Mouse (Mus musculus): ENCODE measurements around the gene Stk32b. TPM values are rescaled to one million over a fixed set of nuclear protein-coding genes. Genes with fewer than 3 reads are reported as not detected.

The Stk32b gene
- polyA plus RNA-seq, 1 experiment from 2014 or later = 36.5 TPM

GRCm38 (mm10) chr5:37720670-37721069 is 3.7 kb upstream of the Stk32b start:
- Histone ChIP-seq H3K4me1 (peaks cover 25% of the 10 kb centered on the region), H3K9me3 (replicated peaks) (no peaks in the 10 kb centered on the region), H3K4me2 (no peak overlapping the region), H3K36me3 (no peaks in the 10 kb centered on the region), H3K27me3 (replicated peaks) (peaks cover 13% of the 10 kb centered on the region), H3K4me3 (replicated peaks) (no peak overlapping the region), H3K27ac (replicated peaks) (peak overlapping the region; percentile 41; the same call in 1 of the 2 replicates), H3K9ac (replicated peaks) (no peak overlapping the region)
- WGBS = 18% methylated on average over 6 of the region's 6 CpGs
- no peak for ATAC-seq (ENCODE audit: low FRiP score)

GRCm38 (mm10) chr5:37717384-37717963 is 503 bp upstream of the Stk32b start:
- peak overlapping the region; percentile 86 for H3K27ac ChIP-seq (replicated peaks)
- no peaks in the 10 kb centered on the region for H3K36me3 ChIP-seq
- peak overlapping the region; percentile 76 for H3K9ac ChIP-seq (replicated peaks)
- peak overlapping the region; percentile 77 for H3K4me2 ChIP-seq
- H3K4me3 ChIP-seq (replicated peaks) = peak overlapping the region; percentile 58
- H3K27me3 ChIP-seq (replicated peaks) = peaks cover 13% of the 10 kb centered on the region
- ATAC-seq (ENCODE audit: low FRiP score) = peak; percentile 77
- peaks cover 43% of the 10 kb centered on the region for H3K4me1 ChIP-seq
- H3K9me3 ChIP-seq (replicated peaks) = no peaks in the 10 kb centered on the region
- WGBS = 0% methylated on average over 14 of the region's 14 CpGs

- H3K9ac ChIP-seq (replicated peaks) = no peak overlapping the region
- WGBS = 90% methylated on average over 5 of the region's 5 CpGs
- no peak for ATAC-seq (ENCODE audit: low FRiP score)
Measured at GRCm38 (mm10) chr5:37709257-37709904, 7.6 kb downstream of the Stk32b start.

GRCm38 (mm10) chr5:37708124-37708523 is 8.8 kb downstream of the Stk32b start:
- H3K9ac ChIP-seq (replicated peaks) = no peak overlapping the region
- no peak overlapping the region for H3K27ac ChIP-seq (replicated peaks)
- H3K36me3 ChIP-seq = peaks cover 2% of the 10 kb centered on the region; the same call in 1 of the 2 replicates
- H3K27me3 ChIP-seq (replicated peaks) = no peaks in the 10 kb centered on the region
- WGBS = 71% methylated on average over 3 of the region's 3 CpGs
- H3K4me3 ChIP-seq (replicated peaks) = no peak overlapping the region
- no peak overlapping the region for H3K4me2 ChIP-seq
- no peak for ATAC-seq (ENCODE audit: low FRiP score)
- H3K9me3 ChIP-seq (replicated peaks) = no peaks in the 10 kb centered on the region
- no peaks in the 10 kb centered on the region for H3K4me1 ChIP-seq

More at GRCm38 (mm10) chr5:37709257-37709904, 7.6 kb downstream of the Stk32b start:
- Histone ChIP-seq H3K4me3 (replicated peaks) (no peak overlapping the region), H3K4me1 (peaks cover 10% of the 10 kb centered on the region), H3K36me3 (peaks cover 2% of the 10 kb centered on the region; the same call in 1 of the 2 replicates), H3K27ac (replicated peaks) (no peak overlapping the region), H3K27me3 (replicated peaks) (no peaks in the 10 kb centered on the region), H3K9me3 (replicated peaks) (no peaks in the 10 kb centered on the region), H3K4me2 (no peak overlapping the region)

- WGBS = 81% methylated on average over 2 of the region's 2 CpGs
Measured at GRCm38 (mm10) chr5:37704962-37705361, 12.0 kb downstream of the Stk32b start.

GRCm38 (mm10) chr5:37699757-37700156 is 17.2 kb downstream of the Stk32b start:
- H3K4me3 ChIP-seq (replicated peaks) = no peak overlapping the region
- no peak for ATAC-seq (ENCODE audit: low FRiP score)
- no peaks in the 10 kb centered on the region for H3K36me3 ChIP-seq
- no peak overlapping the region for H3K9ac ChIP-seq (replicated peaks)
- H3K4me1 ChIP-seq = peaks cover 16% of the 10 kb centered on the region
- no peaks in the 10 kb centered on the region for H3K9me3 ChIP-seq (replicated peaks)
- H3K4me2 ChIP-seq = peak overlapping the region; percentile 19; the same call in 1 of the 2 replicates
- H3K27me3 ChIP-seq (replicated peaks) = no peaks in the 10 kb centered on the region
- no peak overlapping the region for H3K27ac ChIP-seq (replicated peaks)
- WGBS = 58% methylated on average over 12 of the region's 12 CpGs

More at GRCm38 (mm10) chr5:37704962-37705361, 12.0 kb downstream of the Stk32b start:
- 0 out of 2 replicates have a peak, but pooled peaks cover 2% of the 10 kb centered on the region for H3K4me1 ChIP-seq
- no peaks in the 10 kb centered on the region; the same call in 1 of the 2 replicates for H3K36me3 ChIP-seq
- H3K27ac ChIP-seq (replicated peaks) = no peak overlapping the region
- no peak overlapping the region for H3K4me2 ChIP-seq
- no peaks in the 10 kb centered on the region for H3K27me3 ChIP-seq (replicated peaks)
- no peak overlapping the region for H3K4me3 ChIP-seq (replicated peaks)
- no peaks in the 10 kb centered on the region for H3K9me3 ChIP-seq (replicated peaks)
- H3K9ac ChIP-seq (replicated peaks) = no peak overlapping the region
- no peak for ATAC-seq (ENCODE audit: low FRiP score)

GRCm38 (mm10) chr5:37697286-37697685 is 19.7 kb downstream of the Stk32b start:
- Histone ChIP-seq H3K36me3 (no peaks in the 10 kb centered on the region), H3K4me3 (replicated peaks) (no peak overlapping the region), H3K4me1 (peaks cover 16% of the 10 kb centered on the region), H3K9me3 (replicated peaks) (no peaks in the 10 kb centered on the region), H3K27ac (replicated peaks) (no peak overlapping the region), H3K9ac (replicated peaks) (no peak overlapping the region), H3K27me3 (replicated peaks) (no peaks in the 10 kb centered on the region), H3K4me2 (no peak overlapping the region)
- no peak for ATAC-seq (ENCODE audit: low FRiP score)
- 88% methylated on average over 7 of the region's 7 CpGs for WGBS

- ATAC-seq (ENCODE audit: low FRiP score) = no peak
- H3K9ac ChIP-seq (replicated peaks) = no peak overlapping the region
- H3K4me3 ChIP-seq (replicated peaks) = no peak overlapping the region
- no peaks in the 10 kb centered on the region for H3K27me3 ChIP-seq (replicated peaks)
- H3K4me1 ChIP-seq = peaks cover 16% of the 10 kb centered on the region
- peak overlapping the region; percentile 33; the same call in 1 of the 2 replicates for H3K27ac ChIP-seq (replicated peaks)
- no peak overlapping the region for H3K4me2 ChIP-seq
- 16% methylated on average over 4 of the region's 4 CpGs for WGBS
- H3K36me3 ChIP-seq = no peaks in the 10 kb centered on the region
- H3K9me3 ChIP-seq (replicated peaks) = no peaks in the 10 kb centered on the region
Measured at GRCm38 (mm10) chr5:37695773-37696172, 21.2 kb downstream of the Stk32b start.

GRCm38 (mm10) chr5:37692759-37693158 is 24.2 kb downstream of the Stk32b start:
- Histone ChIP-seq H3K4me2 (no peak overlapping the region), H3K27ac (replicated peaks) (no peak overlapping the region), H3K36me3 (no peaks in the 10 kb centered on the region), H3K27me3 (replicated peaks) (no peaks in the 10 kb centered on the region), H3K9ac (replicated peaks) (no peak overlapping the region), H3K4me3 (replicated peaks) (no peak overlapping the region), H3K4me1 (peaks cover 11% of the 10 kb centered on the region), H3K9me3 (replicated peaks) (no peaks in the 10 kb centered on the region)
- no peak for ATAC-seq (ENCODE audit: low FRiP score)
- 77% methylated on average over 3 of the region's 3 CpGs for WGBS

- Histone ChIP-seq H3K4me1 (no peaks in the 10 kb centered on the region), H3K36me3 (no peaks in the 10 kb centered on the region), H3K27ac (replicated peaks) (no peak overlapping the region), H3K9me3 (replicated peaks) (no peaks in the 10 kb centered on the region), H3K4me3 (replicated peaks) (no peak overlapping the region), H3K4me2 (no peak overlapping the region), H3K9ac (replicated peaks) (no peak overlapping the region), H3K27me3 (replicated peaks) (no peaks in the 10 kb centered on the region)
- WGBS = 75% methylated on average over 7 of the region's 7 CpGs
- no peak for ATAC-seq (ENCODE audit: low FRiP score)
Measured at GRCm38 (mm10) chr5:37670781-37671180, 46.2 kb downstream of the Stk32b start.

- no peak for ATAC-seq (ENCODE audit: low FRiP score)
- no peak overlapping the region for H3K27ac ChIP-seq (replicated peaks)
- H3K27me3 ChIP-seq (replicated peaks) = no peaks in the 10 kb centered on the region
- H3K4me2 ChIP-seq = no peak overlapping the region
- no peaks in the 10 kb centered on the region for H3K36me3 ChIP-seq
- H3K4me1 ChIP-seq = no peaks in the 10 kb centered on the region
- H3K9me3 ChIP-seq (replicated peaks) = no peaks in the 10 kb centered on the region
- H3K9ac ChIP-seq (replicated peaks) = no peak overlapping the region
- no peak overlapping the region for H3K4me3 ChIP-seq (replicated peaks)
- 71% methylated on average over 3 of the region's 3 CpGs for WGBS
Measured at GRCm38 (mm10) chr5:37664962-37665361, 52.0 kb downstream of the Stk32b start.

- H3K4me1 ChIP-seq = no peaks in the 10 kb centered on the region
- no peak for ATAC-seq (ENCODE audit: low FRiP score)
- no peak overlapping the region for H3K4me3 ChIP-seq (replicated peaks)
- 80% methylated on average over 4 of the region's 4 CpGs for WGBS
- no peaks in the 10 kb centered on the region for H3K36me3 ChIP-seq
- no peak overlapping the region for H3K9ac ChIP-seq (replicated peaks)
- no peak overlapping the region for H3K4me2 ChIP-seq
- no peaks in the 10 kb centered on the region for H3K27me3 ChIP-seq (replicated peaks)
- no peak overlapping the region for H3K27ac ChIP-seq (replicated peaks)
- no peaks in the 10 kb centered on the region for H3K9me3 ChIP-seq (replicated peaks)
Measured at GRCm38 (mm10) chr5:37659177-37659576, 57.8 kb downstream of the Stk32b start.
